Mouse (Mus musculus): ENCODE measurements around the gene Foxo1. TPM values are rescaled to one million over a fixed set of nuclear protein-coding genes. Genes with fewer than 3 reads are reported as not detected.

Foxo1 gene
- polyA plus RNA-seq, 1 experiment from 2014 or later: 4.6 TPM

DNA sequence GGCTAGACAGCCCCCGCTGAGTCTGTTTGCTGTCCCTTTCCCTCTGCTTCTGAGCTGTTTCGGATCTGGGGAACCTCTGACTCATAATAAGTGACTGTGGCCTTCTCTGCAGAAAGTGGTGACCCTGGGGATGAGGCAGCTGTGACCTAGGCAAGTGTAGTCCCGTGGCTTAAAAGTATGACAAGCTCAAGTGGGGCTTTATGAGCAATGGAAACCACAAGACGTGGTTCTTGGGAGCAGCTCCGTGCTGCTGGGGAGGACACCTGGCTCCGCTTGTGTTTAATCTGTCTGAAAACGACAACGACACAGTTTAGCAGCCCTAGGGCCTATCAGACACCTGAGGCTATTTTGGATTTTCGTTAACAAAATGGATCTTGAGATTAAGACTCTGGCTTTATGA is 101.1 kb downstream of the Foxo1 start:
- H3K9me3 ChIP-seq (replicated peaks): no peaks in the 10 kb centered on the region
- 90% methylated on average over 9 of the region's 9 CpGs for WGBS
- no peak for DNase-seq (ENCODE audit: low spot score)

GRCm38 (mm10) chr3:52369881-52370428 is 101.8 kb downstream of the Foxo1 start:
- no peaks in the 10 kb centered on the region for H3K36me3 ChIP-seq
- DNase-seq (ENCODE audit: low spot score): no peak
- H3K9me3 ChIP-seq (replicated peaks): no peaks in the 10 kb centered on the region
- no peak overlapping the region for H3K4me3 ChIP-seq
- no peaks in the 10 kb centered on the region for H3K27me3 ChIP-seq (ENCODE audit: low read depth, poor library complexity, severe bottlenecking)
- no peak overlapping the region for H3K27ac ChIP-seq
- H3K4me1 ChIP-seq: no peaks in the 10 kb centered on the region
- 81% methylated on average over 7 of the region's 7 CpGs for WGBS

More for the DNA sequence above, 101.1 kb downstream of the Foxo1 start:
- Histone ChIP-seq H3K4me1 (no peaks in the 10 kb centered on the region), H3K36me3 (no peaks in the 10 kb centered on the region), H3K27ac (no peak overlapping the region), H3K27me3 (ENCODE audit: low read depth, poor library complexity, severe bottlenecking) (no peaks in the 10 kb centered on the region), H3K4me3 (no peak overlapping the region)

DNA sequence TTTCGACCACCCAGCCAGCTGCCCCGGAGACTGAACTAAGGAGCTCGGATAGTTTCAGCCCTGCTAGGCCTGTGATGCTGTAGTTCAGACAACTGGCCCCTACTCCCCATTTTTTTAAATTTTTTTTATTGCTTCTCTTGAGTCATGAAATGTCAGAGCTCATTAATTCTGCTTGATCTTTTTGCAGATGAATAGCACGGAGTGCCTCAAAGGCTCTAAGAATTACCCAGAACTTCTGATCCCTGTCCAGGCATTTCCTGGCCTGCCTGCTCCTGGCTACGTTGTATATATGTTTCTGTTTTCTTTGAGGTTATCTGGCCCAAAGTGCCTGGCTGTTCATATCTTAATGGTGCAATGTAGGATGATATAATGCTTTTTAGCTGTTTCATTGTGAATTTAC is 108.8 kb downstream of the Foxo1 start:
- 83% methylated on average over 5 of the region's 5 CpGs for WGBS
- no peaks in the 10 kb centered on the region for H3K27me3 ChIP-seq (ENCODE audit: low read depth, poor library complexity, severe bottlenecking)
- H3K9me3 ChIP-seq (replicated peaks): no peaks in the 10 kb centered on the region
- no peak overlapping the region for H3K27ac ChIP-seq
- H3K36me3 ChIP-seq: no peaks in the 10 kb centered on the region
- DNase-seq (ENCODE audit: low spot score): no peak
- H3K4me1 ChIP-seq: no peaks in the 10 kb centered on the region
- no peak overlapping the region for H3K4me3 ChIP-seq

DNA sequence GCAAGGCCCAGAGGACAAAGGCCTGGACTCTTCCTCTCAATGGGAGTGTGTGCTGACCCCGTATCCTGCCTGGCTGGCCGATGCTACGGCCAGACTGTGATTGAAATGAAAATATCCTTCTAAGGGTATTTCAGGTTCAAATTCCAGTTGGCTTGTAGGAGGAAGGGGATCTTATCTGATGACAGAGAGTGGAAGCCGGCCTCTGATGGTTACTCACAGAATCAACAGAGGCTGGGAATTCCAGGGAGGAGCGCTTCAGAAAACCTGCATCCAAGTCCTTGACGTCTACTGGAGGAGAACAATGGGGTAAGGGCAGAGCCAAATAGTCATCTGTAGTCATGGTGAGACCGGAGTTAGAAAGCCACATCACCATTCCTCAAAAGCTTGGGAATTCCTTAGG is 115.2 kb downstream of the Foxo1 start:
- 89% methylated on average over 7 of the region's 7 CpGs for WGBS
- H3K4me1 ChIP-seq: peaks cover 18% of the 10 kb centered on the region
- no peaks in the 10 kb centered on the region for H3K27me3 ChIP-seq (ENCODE audit: low read depth, poor library complexity, severe bottlenecking)
- DNase-seq (ENCODE audit: low spot score): no peak
- no peaks in the 10 kb centered on the region for H3K9me3 ChIP-seq (replicated peaks)
- no peak overlapping the region for H3K27ac ChIP-seq
- no peak overlapping the region for H3K4me3 ChIP-seq
- no peaks in the 10 kb centered on the region for H3K36me3 ChIP-seq

DNA sequence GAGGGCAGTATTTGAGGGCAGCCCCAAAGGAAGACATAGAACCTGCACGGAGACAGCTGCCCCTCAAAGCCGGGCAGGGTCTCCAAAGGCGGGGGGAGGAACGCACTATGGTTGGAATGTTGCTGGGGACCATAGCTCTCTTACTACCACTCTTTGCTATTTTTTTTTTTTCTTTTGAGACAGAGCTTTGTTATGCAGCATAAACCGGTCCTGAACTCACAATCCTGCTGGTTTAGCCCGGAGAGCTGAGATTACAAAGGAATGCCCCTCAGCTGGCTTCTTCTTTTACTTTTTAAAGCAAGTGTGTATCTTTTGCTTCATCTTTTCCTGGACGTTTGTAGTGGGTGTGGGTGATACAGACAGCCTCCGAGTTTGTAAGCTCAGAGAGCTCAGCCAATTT is 118.2 kb downstream of the Foxo1 start:
- Histone ChIP-seq H3K27me3 (ENCODE audit: low read depth, poor library complexity, severe bottlenecking) (no peaks in the 10 kb centered on the region), H3K4me1 (peaks cover 23% of the 10 kb centered on the region), H3K9me3 (replicated peaks) (no peaks in the 10 kb centered on the region), H3K36me3 (no peaks in the 10 kb centered on the region), H3K27ac (no peak overlapping the region), H3K4me3 (no peak overlapping the region)
- DNase-seq (ENCODE audit: low spot score): no peak
- WGBS: 46% methylated on average over 8 of the region's 8 CpGs

- WGBS: 86% methylated on average over 7 of the region's 7 CpGs
- Histone ChIP-seq H3K4me3 (no peak overlapping the region), H3K27ac (no peak overlapping the region), H3K36me3 (no peaks in the 10 kb centered on the region), H3K9me3 (replicated peaks) (no peaks in the 10 kb centered on the region), H3K27me3 (ENCODE audit: low read depth, poor library complexity, severe bottlenecking) (no peaks in the 10 kb centered on the region), H3K4me1 (peaks cover 31% of the 10 kb centered on the region)
- no peak for DNase-seq (ENCODE audit: low spot score)
These were observed 122.2 kb downstream of the Foxo1 start for GRCm38 (mm10) chr3:52390321-52390720.

DNA sequence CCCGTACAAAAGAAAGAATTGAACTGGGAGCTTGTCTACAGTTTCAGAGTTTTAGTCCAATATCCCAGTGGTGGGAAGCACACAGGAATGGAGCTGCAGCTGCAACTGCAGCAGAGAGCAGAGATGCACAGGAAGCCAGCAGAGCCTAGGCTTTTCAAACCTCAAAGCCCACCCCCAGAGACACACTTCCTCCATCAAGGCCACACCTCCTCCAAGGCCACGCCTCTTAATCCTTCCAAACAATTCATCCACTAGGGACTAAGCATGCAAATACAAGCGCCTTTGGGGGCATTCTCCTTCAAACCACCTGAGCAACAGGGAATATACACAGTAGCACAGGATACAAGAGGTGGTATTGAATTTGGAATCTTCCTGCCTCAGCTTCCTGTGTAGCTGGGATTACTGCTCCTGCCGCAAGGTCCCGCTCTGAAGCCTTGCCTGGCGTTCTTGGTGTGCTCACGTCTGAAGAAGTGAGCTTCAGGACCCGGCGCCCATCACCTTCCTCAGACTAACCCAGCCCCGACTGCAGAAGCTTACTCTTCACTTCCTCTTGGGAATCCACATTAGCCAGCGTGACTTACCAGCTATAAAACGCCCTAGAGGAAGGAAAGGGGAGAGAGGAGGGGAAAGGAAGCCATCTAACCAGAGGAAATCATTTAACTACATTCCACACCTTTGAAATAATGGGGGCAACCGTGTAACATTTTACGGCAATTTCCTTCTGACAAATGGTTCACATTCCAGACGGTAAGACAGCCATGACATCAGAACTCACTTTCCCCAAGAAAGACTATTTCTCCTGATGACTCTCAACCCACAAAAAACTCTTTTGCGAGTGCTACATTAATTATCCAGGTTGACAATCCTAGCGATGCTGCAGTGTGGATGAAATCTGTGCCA is 122.9 kb downstream of the Foxo1 start:
- DNase-seq (ENCODE audit: low spot score): no peak
- Histone ChIP-seq H3K4me3 (no peak overlapping the region), H3K27ac (no peak overlapping the region), H3K36me3 (no peaks in the 10 kb centered on the region), H3K27me3 (ENCODE audit: low read depth, poor library complexity, severe bottlenecking) (no peaks in the 10 kb centered on the region), H3K9me3 (replicated peaks) (no peaks in the 10 kb centered on the region), H3K4me1 (peaks cover 31% of the 10 kb centered on the region)
- 72% methylated on average over 17 of the region's 17 CpGs for WGBS

GRCm38 (mm10) chr3:52391897-52392296 is 123.8 kb downstream of the Foxo1 start:
- no peak overlapping the region for H3K4me3 ChIP-seq
- WGBS: 83% methylated on average over 6 of the region's 6 CpGs
- H3K36me3 ChIP-seq: no peaks in the 10 kb centered on the region
- H3K27ac ChIP-seq: no peak overlapping the region
- H3K27me3 ChIP-seq (ENCODE audit: low read depth, poor library complexity, severe bottlenecking): no peaks in the 10 kb centered on the region
- no peak for DNase-seq (ENCODE audit: low spot score)
- H3K9me3 ChIP-seq (replicated peaks): no peaks in the 10 kb centered on the region
- H3K4me1 ChIP-seq: peaks cover 34% of the 10 kb centered on the region

GRCm38 (mm10) chr3:52392521-52392920 is 124.4 kb downstream of the Foxo1 start:
- no peaks in the 10 kb centered on the region for H3K9me3 ChIP-seq (replicated peaks)
- WGBS: 83% methylated on average over 2 of the region's 2 CpGs
- no peak overlapping the region for H3K4me3 ChIP-seq
- peaks cover 35% of the 10 kb centered on the region for H3K4me1 ChIP-seq
- 0 out of 2 replicates have a peak, but pooled peaks cover 4% of the 10 kb centered on the region for H3K27me3 ChIP-seq (ENCODE audit: low read depth, poor library complexity, severe bottlenecking)
- no peak for DNase-seq (ENCODE audit: low spot score)
- no peaks in the 10 kb centered on the region for H3K36me3 ChIP-seq
- no peak overlapping the region for H3K27ac ChIP-seq

DNA sequence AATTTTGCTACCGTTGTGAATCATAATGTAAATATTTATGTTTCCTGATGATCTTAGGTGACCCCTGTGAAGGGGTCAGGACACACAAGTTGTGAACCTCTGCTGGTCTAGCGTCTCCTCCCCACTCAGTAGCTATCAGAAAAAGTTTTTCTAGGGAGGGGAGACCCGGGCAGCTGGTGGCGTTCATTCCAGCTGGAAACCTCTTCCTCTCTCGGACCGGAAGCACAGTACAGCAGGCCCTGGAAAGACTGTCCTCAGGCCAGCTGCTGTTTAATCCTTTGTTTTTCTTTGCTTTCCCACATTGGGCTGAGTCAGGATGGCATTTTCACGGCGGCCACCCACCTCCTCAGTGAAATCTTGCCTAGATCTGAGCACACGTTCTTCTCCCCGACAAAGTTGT is 125.0 kb downstream of the Foxo1 start:
- Histone ChIP-seq H3K27ac (no peak overlapping the region), H3K4me3 (no peak overlapping the region), H3K36me3 (no peaks in the 10 kb centered on the region), H3K27me3 (ENCODE audit: low read depth, poor library complexity, severe bottlenecking) (0 out of 2 replicates have a peak, but pooled peaks cover 5% of the 10 kb centered on the region), H3K9me3 (replicated peaks) (no peaks in the 10 kb centered on the region), H3K4me1 (peaks cover 30% of the 10 kb centered on the region)
- no peak for DNase-seq (ENCODE audit: low spot score)
- 81% methylated on average over 10 of the region's 10 CpGs for WGBS

DNA sequence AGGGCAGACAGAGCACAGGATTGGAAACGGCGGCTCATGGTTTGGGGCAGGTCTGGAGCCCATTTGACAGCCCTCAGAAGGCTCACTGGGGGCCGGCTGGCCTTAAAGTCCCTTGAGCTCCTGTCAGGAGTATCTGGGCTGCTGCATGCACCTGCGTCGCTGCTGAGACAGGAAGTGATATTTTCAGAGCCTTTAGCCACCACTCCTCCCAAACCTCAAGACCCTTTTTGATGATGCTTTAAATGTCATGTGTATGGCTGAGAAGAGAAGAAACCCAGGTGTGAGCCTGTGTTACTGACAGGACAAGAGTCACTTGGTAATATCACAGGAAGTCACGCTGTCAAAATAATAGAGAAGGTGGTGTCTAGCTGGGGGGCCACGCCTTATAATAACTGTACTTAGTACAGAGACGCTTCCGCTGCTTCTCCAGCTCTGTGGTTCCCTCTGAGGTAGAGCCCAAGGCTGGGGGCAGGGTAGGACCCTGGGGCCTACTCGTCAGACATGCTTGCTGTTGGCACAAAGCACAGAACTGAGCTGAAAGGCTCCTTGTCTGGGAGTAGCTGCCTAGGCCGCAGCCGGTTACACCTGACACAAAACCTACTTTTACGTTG is 128.1 kb downstream of the Foxo1 start:
- no peak overlapping the region for H3K27ac ChIP-seq
- 87% methylated on average over 13 of the region's 13 CpGs for WGBS
- peaks cover 11% of the 10 kb centered on the region for H3K27me3 ChIP-seq (ENCODE audit: low read depth, poor library complexity, severe bottlenecking)
- peaks cover 46% of the 10 kb centered on the region for H3K4me1 ChIP-seq
- no peaks in the 10 kb centered on the region for H3K36me3 ChIP-seq
- H3K9me3 ChIP-seq (replicated peaks): no peaks in the 10 kb centered on the region
- no peak overlapping the region for H3K4me3 ChIP-seq
- DNase-seq (ENCODE audit: low spot score): no peak

GRCm38 (mm10) chr3:52396951-52397615 is 128.9 kb downstream of the Foxo1 start:
- Histone ChIP-seq H3K9me3 (replicated peaks) (no peaks in the 10 kb centered on the region), H3K4me3 (no peak overlapping the region), H3K36me3 (no peaks in the 10 kb centered on the region), H3K27ac (no peak overlapping the region), H3K4me1 (peaks cover 50% of the 10 kb centered on the region), H3K27me3 (ENCODE audit: low read depth, poor library complexity, severe bottlenecking) (peaks cover 13% of the 10 kb centered on the region)
- WGBS: 71% methylated on average over 10 of the region's 10 CpGs
- DNase-seq (ENCODE audit: low spot score): no peak

GRCm38 (mm10) chr3:52397961-52398360 is 129.8 kb downstream of the Foxo1 start:
- H3K9me3 ChIP-seq (replicated peaks): no peaks in the 10 kb centered on the region
- no peaks in the 10 kb centered on the region for H3K36me3 ChIP-seq
- no peak overlapping the region for H3K4me3 ChIP-seq
- peaks cover 45% of the 10 kb centered on the region for H3K4me1 ChIP-seq
- H3K27me3 ChIP-seq (ENCODE audit: low read depth, poor library complexity, severe bottlenecking): peaks cover 22% of the 10 kb centered on the region
- WGBS: 78% methylated on average over 8 of the region's 8 CpGs
- DNase-seq (ENCODE audit: low spot score): no peak
- no peak overlapping the region for H3K27ac ChIP-seq

All from limb, embryonic 10.5 days (tissue).